Mouse (Mus musculus): Measurements from ENCODE around the gene Chrm3. TPM values are rescaled to one million over a fixed set of nuclear protein-coding genes. Genes with fewer than 3 reads are reported as not detected.

The Chrm3 gene
- polyA plus RNA-seq, 1 experiment from 2014 or later = 3.4 TPM

- Histone ChIP-seq H3K27me3 (replicated peaks) (no peaks in the 10 kb centered on the region), H3K36me3 (no peaks in the 10 kb centered on the region), H3K9me3 (replicated peaks) (no peaks in the 10 kb centered on the region), H3K4me2 (no peak overlapping the region), H3K9ac (replicated peaks) (no peak overlapping the region), H3K4me1 (no peaks in the 10 kb centered on the region), H3K27ac (replicated peaks) (no peak overlapping the region), H3K4me3 (replicated peaks) (no peak overlapping the region)
- ATAC-seq (ENCODE audit: low FRiP score) = no peak
- 75% methylated on average over 2 of the region's 2 CpGs for WGBS
Measured at GRCm38 (mm10) chr13:10295160-10295559, 65.5 kb downstream of the Chrm3 start.

- Histone ChIP-seq H3K4me3 (replicated peaks) (no peak overlapping the region), H3K27me3 (replicated peaks) (no peaks in the 10 kb centered on the region), H3K4me2 (no peak overlapping the region), H3K4me1 (no peaks in the 10 kb centered on the region), H3K9ac (replicated peaks) (no peak overlapping the region), H3K36me3 (no peaks in the 10 kb centered on the region), H3K27ac (replicated peaks) (no peak overlapping the region), H3K9me3 (replicated peaks) (no peaks in the 10 kb centered on the region)
- no peak for ATAC-seq (ENCODE audit: low FRiP score)
- WGBS = 88% methylated on average over 4 of the region's 4 CpGs
Measured at GRCm38 (mm10) chr13:10284331-10284730, 76.3 kb downstream of the Chrm3 start.

- Histone ChIP-seq H3K27me3 (replicated peaks) (no peaks in the 10 kb centered on the region), H3K4me2 (no peak overlapping the region), H3K36me3 (no peaks in the 10 kb centered on the region), H3K4me1 (no peaks in the 10 kb centered on the region), H3K27ac (replicated peaks) (no peak overlapping the region), H3K4me3 (replicated peaks) (no peak overlapping the region), H3K9me3 (replicated peaks) (no peaks in the 10 kb centered on the region), H3K9ac (replicated peaks) (no peak overlapping the region)
- WGBS = 75% methylated on average over 1 of the region's 1 CpGs
- no peak for ATAC-seq (ENCODE audit: low FRiP score)
Measured at GRCm38 (mm10) chr13:10274907-10275306, 85.7 kb downstream of the Chrm3 start.

- Histone ChIP-seq H3K36me3 (no peaks in the 10 kb centered on the region), H3K4me1 (no peaks in the 10 kb centered on the region), H3K4me2 (no peak overlapping the region), H3K9me3 (replicated peaks) (no peaks in the 10 kb centered on the region), H3K27me3 (replicated peaks) (no peaks in the 10 kb centered on the region), H3K9ac (replicated peaks) (no peak overlapping the region), H3K27ac (replicated peaks) (no peak overlapping the region), H3K4me3 (replicated peaks) (no peak overlapping the region)
- ATAC-seq (ENCODE audit: low FRiP score) = no peak
- WGBS = 88% methylated on average over 3 of the region's 3 CpGs
Measured at GRCm38 (mm10) chr13:10263784-10264183, 96.9 kb downstream of the Chrm3 start.

GRCm38 (mm10) chr13:10253049-10253448, 107.6 kb downstream of the Chrm3 start:
- H3K9me3 ChIP-seq (replicated peaks) = no peaks in the 10 kb centered on the region
- no peak for ATAC-seq (ENCODE audit: low FRiP score)
- H3K9ac ChIP-seq (replicated peaks) = no peak overlapping the region
- H3K27me3 ChIP-seq (replicated peaks) = no peaks in the 10 kb centered on the region
- no peaks in the 10 kb centered on the region for H3K4me1 ChIP-seq
- no peak overlapping the region for H3K4me3 ChIP-seq (replicated peaks)
- no peak overlapping the region for H3K27ac ChIP-seq (replicated peaks)
- H3K36me3 ChIP-seq = no peaks in the 10 kb centered on the region
- no peak overlapping the region for H3K4me2 ChIP-seq

- Histone ChIP-seq H3K9ac (replicated peaks) (no peak overlapping the region), H3K9me3 (replicated peaks) (no peaks in the 10 kb centered on the region), H3K27me3 (replicated peaks) (no peaks in the 10 kb centered on the region), H3K27ac (replicated peaks) (no peak overlapping the region), H3K4me2 (no peak overlapping the region), H3K4me3 (replicated peaks) (no peak overlapping the region), H3K4me1 (no peaks in the 10 kb centered on the region), H3K36me3 (no peaks in the 10 kb centered on the region)
- ATAC-seq (ENCODE audit: low FRiP score) = no peak
- WGBS = 74% methylated on average over 5 of the region's 5 CpGs
Measured at GRCm38 (mm10) chr13:10251499-10252179, 109.0 kb downstream of the Chrm3 start.

GRCm38 (mm10) chr13:10244243-10244998, 116.2 kb downstream of the Chrm3 start:
- Histone ChIP-seq H3K9ac (replicated peaks) (no peak overlapping the region), H3K27ac (replicated peaks) (no peak overlapping the region), H3K9me3 (replicated peaks) (no peaks in the 10 kb centered on the region), H3K4me2 (no peak overlapping the region), H3K4me1 (no peaks in the 10 kb centered on the region), H3K36me3 (no peaks in the 10 kb centered on the region), H3K4me3 (replicated peaks) (no peak overlapping the region), H3K27me3 (replicated peaks) (no peaks in the 10 kb centered on the region)
- no peak for ATAC-seq (ENCODE audit: low FRiP score)
- 81% methylated on average over 1 of the region's 1 CpGs for WGBS

- H3K4me1 ChIP-seq = no peaks in the 10 kb centered on the region
- H3K4me3 ChIP-seq (replicated peaks) = no peak overlapping the region
- no peak overlapping the region for H3K9ac ChIP-seq (replicated peaks)
- no peaks in the 10 kb centered on the region for H3K9me3 ChIP-seq (replicated peaks)
- H3K4me2 ChIP-seq = no peak overlapping the region
- no peak overlapping the region for H3K27ac ChIP-seq (replicated peaks)
- no peak for ATAC-seq (ENCODE audit: low FRiP score)
- 77% methylated on average over 3 of the region's 3 CpGs for WGBS
- H3K27me3 ChIP-seq (replicated peaks) = no peaks in the 10 kb centered on the region
- H3K36me3 ChIP-seq = no peaks in the 10 kb centered on the region
Measured at GRCm38 (mm10) chr13:10240238-10240637, 120.4 kb downstream of the Chrm3 start.

GRCm38 (mm10) chr13:10239825-10240224, 120.8 kb downstream of the Chrm3 start:
- Histone ChIP-seq H3K27me3 (replicated peaks) (no peaks in the 10 kb centered on the region), H3K36me3 (no peaks in the 10 kb centered on the region), H3K9ac (replicated peaks) (no peak overlapping the region), H3K9me3 (replicated peaks) (no peaks in the 10 kb centered on the region), H3K4me2 (no peak overlapping the region), H3K4me1 (no peaks in the 10 kb centered on the region), H3K27ac (replicated peaks) (no peak overlapping the region), H3K4me3 (replicated peaks) (no peak overlapping the region)
- 77% methylated on average over 4 of the region's 4 CpGs for WGBS
- no peak for ATAC-seq (ENCODE audit: low FRiP score)

GRCm38 (mm10) chr13:10237616-10238015, 123.0 kb downstream of the Chrm3 start:
- H3K9me3 ChIP-seq (replicated peaks) = no peaks in the 10 kb centered on the region
- H3K4me3 ChIP-seq (replicated peaks) = no peak overlapping the region
- no peaks in the 10 kb centered on the region for H3K27me3 ChIP-seq (replicated peaks)
- 81% methylated on average over 2 of the region's 2 CpGs for WGBS
- no peaks in the 10 kb centered on the region for H3K4me1 ChIP-seq
- no peak overlapping the region for H3K4me2 ChIP-seq
- H3K27ac ChIP-seq (replicated peaks) = no peak overlapping the region
- H3K9ac ChIP-seq (replicated peaks) = no peak overlapping the region
- H3K36me3 ChIP-seq = no peaks in the 10 kb centered on the region
- ATAC-seq (ENCODE audit: low FRiP score) = no peak

- H3K27ac ChIP-seq (replicated peaks) = no peak overlapping the region
- no peaks in the 10 kb centered on the region for H3K9me3 ChIP-seq (replicated peaks)
- WGBS = 92% methylated on average over 4 of the region's 4 CpGs
Measured at GRCm38 (mm10) chr13:10236279-10236678, 124.4 kb downstream of the Chrm3 start.

GRCm38 (mm10) chr13:10235391-10236169, 125.1 kb downstream of the Chrm3 start:
- WGBS = 87% methylated on average over 5 of the region's 5 CpGs
- no peak for ATAC-seq (ENCODE audit: low FRiP score)
- Histone ChIP-seq H3K9ac (replicated peaks) (no peak overlapping the region), H3K4me2 (no peak overlapping the region), H3K9me3 (replicated peaks) (no peaks in the 10 kb centered on the region), H3K4me3 (replicated peaks) (no peak overlapping the region), H3K27me3 (replicated peaks) (no peaks in the 10 kb centered on the region), H3K27ac (replicated peaks) (no peak overlapping the region), H3K4me1 (no peaks in the 10 kb centered on the region), H3K36me3 (no peaks in the 10 kb centered on the region)

More at GRCm38 (mm10) chr13:10236279-10236678, 124.4 kb downstream of the Chrm3 start:
- no peaks in the 10 kb centered on the region for H3K36me3 ChIP-seq
- H3K4me2 ChIP-seq = no peak overlapping the region
- ATAC-seq (ENCODE audit: low FRiP score) = no peak
- H3K4me1 ChIP-seq = no peaks in the 10 kb centered on the region
- no peak overlapping the region for H3K9ac ChIP-seq (replicated peaks)
- H3K27me3 ChIP-seq (replicated peaks) = no peaks in the 10 kb centered on the region
- H3K4me3 ChIP-seq (replicated peaks) = no peak overlapping the region
